Mouse (Mus musculus): ENCODE data around the gene Nfib.

GRCm38 (mm10) chr4:82506731-82507331 lies 198.7 kb downstream of the Nfib start:
- TF ChIP-seq CTCF (IDR thresholded peaks at IDR 0.05; ENCODE audit: low read depth, low read length) (no peak), TAL1 (conservative IDR thresholded peaks at IDR 0.05; ENCODE audit: low read depth, low read length) (no peak)

Data from G1E (cell line).